Comparison of ENCODE assay signal across 8 mouse cellular contexts in genomic region chr17:8524387-8525165, GRCm38 (mm10). TPM values are rescaled to one million over a fixed set of nuclear protein-coding genes. Genes with fewer than 3 reads are reported as not detected.
A peak's percentile ranks its signal among the peaks of the same experiment; 100 is the strongest.
DNase-seq lines count a peak whose midpoint lies in the region; ATAC-seq and TF ChIP-seq lines count a peak whose summit lies in the region.

No protein-coding gene starts in this region.

- no peaks in the 10 kb centered on the region for H3K36me3 ChIP-seq in C2C12 (ENCODE audit: control insufficient read depth, insufficient read depth)
- no peaks in the 10 kb centered on the region for H3K36me3 ChIP-seq in forebrain, embryonic 12.5 days (replicated peaks)
- H3K36me3 ChIP-seq in heart, embryonic 15.5 days, result no peaks in the 10 kb centered on the region
- H3K36me3 ChIP-seq in liver, embryonic 14.5 days (replicated peaks; ENCODE audit: control insufficient read depth, insufficient read depth, low read depth), result no peaks in the 10 kb centered on the region
- H3K36me3 ChIP-seq in neural tube, embryonic 15.5 days, result no peaks in the 10 kb centered on the region

- peak; percentile 61 for DNase-seq in brain, embryonic 18.5 days (ENCODE audit: low read depth, low spot score)
- peak; percentile 80 to 94 for DNase-seq in kidney, postnatal 25 days
- no peak for DNase-seq in liver, embryonic 14.5 days (ENCODE audit: low read depth in 3 of 3, low spot score in 3 of 3)
- DNase-seq in urinary bladder, adult 2 months (ENCODE audit: low spot score), result peak; percentile 50

- no peaks in the 10 kb centered on the region for H3K79me3 ChIP-seq in C2C12 (ENCODE audit: low read depth)

- no peak overlapping the region for H3K27ac ChIP-seq in forebrain, embryonic 12.5 days
- H3K27ac ChIP-seq in heart, embryonic 15.5 days, result no peak overlapping the region
- no peak overlapping the region for H3K27ac ChIP-seq in liver, embryonic 14.5 days
- H3K27ac ChIP-seq in neural tube, embryonic 15.5 days (replicated peaks), result peak overlapping the region; percentile 63

- peaks cover 23% of the 10 kb centered on the region for H3K4me1 ChIP-seq in forebrain, embryonic 12.5 days
- H3K4me1 ChIP-seq in heart, embryonic 15.5 days (replicated peaks), result peaks cover 24% of the 10 kb centered on the region
- no peaks in the 10 kb centered on the region for H3K4me1 ChIP-seq in liver, embryonic 14.5 days (replicated peaks; ENCODE audit: control insufficient read depth in 2 of 2, insufficient read depth in 2 of 2, low read length in 1 of 2)
- peaks cover 34% of the 10 kb centered on the region for H3K4me1 ChIP-seq in neural tube, embryonic 15.5 days

- peak overlapping the region; percentile 66 for H3K9ac ChIP-seq in forebrain, embryonic 12.5 days
- H3K9ac ChIP-seq in heart, embryonic 15.5 days, result peak overlapping the region; percentile 55
- no peak overlapping the region for H3K9ac ChIP-seq in liver, embryonic 14.5 days (replicated peaks)
- peak overlapping the region; percentile 71 for H3K9ac ChIP-seq in neural tube, embryonic 15.5 days (replicated peaks)

- no peaks in the 10 kb centered on the region for H3K79me2 ChIP-seq in C2C12 (ENCODE audit: control insufficient read depth, insufficient read depth)

- no peak for TF ChIP-seq EP300 in liver, embryonic 14.5 days (IDR thresholded peaks at IDR 0.05; ENCODE audit: low read depth)

- no peaks in the 10 kb centered on the region for H3K9me3 ChIP-seq in forebrain, embryonic 12.5 days
- no peaks in the 10 kb centered on the region for H3K9me3 ChIP-seq in heart, embryonic 15.5 days (replicated peaks)
- H3K9me3 ChIP-seq in liver, embryonic 14.5 days (ENCODE audit: control insufficient read depth, low read length), result no peaks in the 10 kb centered on the region
- H3K9me3 ChIP-seq in neural tube, embryonic 15.5 days (replicated peaks), result no peaks in the 10 kb centered on the region

- peak overlapping the region; percentile 94 for H3K4me2 ChIP-seq in forebrain, embryonic 12.5 days
- H3K4me2 ChIP-seq in heart, embryonic 15.5 days, result peak overlapping the region; percentile 97
- H3K4me2 ChIP-seq in liver, embryonic 14.5 days (ENCODE audit: low read depth), result peak overlapping the region; percentile 42
- H3K4me2 ChIP-seq in neural tube, embryonic 15.5 days, result peak overlapping the region; percentile 97

- H3K27me3 ChIP-seq in C2C12 (ENCODE audit: control insufficient read depth, insufficient read depth, insufficient read length), result no peaks in the 10 kb centered on the region
- H3K27me3 ChIP-seq in forebrain, embryonic 12.5 days, result peaks cover 52% of the 10 kb centered on the region
- peaks cover 64% of the 10 kb centered on the region for H3K27me3 ChIP-seq in heart, embryonic 15.5 days
- peaks cover 31% of the 10 kb centered on the region for H3K27me3 ChIP-seq in liver, embryonic 14.5 days (ENCODE audit: control insufficient read depth, insufficient read depth, low read length)
- H3K27me3 ChIP-seq in neural tube, embryonic 15.5 days (replicated peaks), result peaks cover 25% of the 10 kb centered on the region

- 1% methylated on average over 36 of the region's 45 CpGs for WGBS in forebrain, embryonic 12.5 days
- 1% methylated on average over 41 of the region's 45 CpGs for WGBS in heart, embryonic 15.5 days
- WGBS in liver, embryonic 14.5 days (ENCODE audit: insufficient replicate concordance), result under 1% methylated on average over 38 of the region's 45 CpGs
- WGBS in neural tube, embryonic 15.5 days, result under 1% methylated on average over 41 of the region's 45 CpGs

- peak; percentile 89 for ATAC-seq in forebrain, embryonic 12.5 days (ENCODE audit: low FRiP score)
- peak; percentile 84 for ATAC-seq in heart, embryonic 15.5 days (replicated peaks; ENCODE audit: insufficient number of reproducible peaks, insufficient read depth, low FRiP score, low read depth)
- ATAC-seq in liver, embryonic 14.5 days (ENCODE audit: insufficient read depth), result no peak
- ATAC-seq in neural tube, embryonic 15.5 days (ENCODE audit: low FRiP score), result peak; percentile 93

- peak overlapping the region; percentile 4 for H3ac ChIP-seq in C2C12 (ENCODE audit: control insufficient read depth, insufficient read length, low read depth)

- no peak overlapping the region for H3K4me3 ChIP-seq in C2C12 (ENCODE audit: insufficient read depth, poor library complexity, severe bottlenecking)
- peak overlapping the region; percentile 54 for H3K4me3 ChIP-seq in forebrain, embryonic 12.5 days (replicated peaks)
- H3K4me3 ChIP-seq in heart, embryonic 15.5 days, result peak overlapping the region; percentile 59
- H3K4me3 ChIP-seq in liver, embryonic 14.5 days (ENCODE audit: insufficient read depth in 1 of 2, low read depth in 2 of 2, low read length in 2 of 2), result peak overlapping the region in 1 of 2 experiments; percentile 2; a peak in 2 of 4 replicates
- peak overlapping the region; percentile 55 for H3K4me3 ChIP-seq in neural tube, embryonic 15.5 days (replicated peaks)

- TF ChIP-seq CTCF in C2C12 (IDR thresholded peaks at IDR 0.05; ENCODE audit: control insufficient read depth, insufficient read depth, insufficient read length), result peak; percentile 54
- peak; percentile 23 for TF ChIP-seq CTCF in liver, embryonic 14.5 days (IDR thresholded peaks at IDR 0.05; ENCODE audit: low read depth)

TF ChIP-seq in C2C12, 6 proteins besides CTCF, POLR2A, EP300 and RAD21:
- TF ChIP-seq CEBPB (IDR thresholded peaks at IDR 0.05; ENCODE audit: low read depth) (no peak), MAX (IDR thresholded peaks at IDR 0.05) (no peak), FOSL1 (IDR thresholded peaks at IDR 0.05; ENCODE audit: insufficient read depth, low read length, poor library complexity, severe bottlenecking) (no peak), MYOD1 (IDR thresholded peaks at IDR 0.05; ENCODE audit: control insufficient read depth, insufficient read length, low read depth) (no peak), MYOG (IDR thresholded peaks at IDR 0.05; ENCODE audit: control insufficient read depth, extremely low read depth, insufficient read length) (no peak)

RNA-seq across cellular contexts. Expression of gene Pde10a, which starts 0.6 kb away (rescaled TPM):
- polyA plus RNA-seq in C2C12 (2012; fragmentation: generic; extraction: Trizol), result 0.83 TPM
- polyA plus RNA-seq in forebrain, embryonic 12.5 days (2016; fragmentation: Nextera tagmentation; extraction: Ambion mirVana), result 9.0 and 10.7 TPM in 2 replicates
- polyA plus RNA-seq in heart, embryonic 15.5 days (2015; fragmentation: Nextera tagmentation; extraction: Ambion mirVana), result 1.4 and 2.1 TPM in 2 replicates
- polyA plus RNA-seq in liver, embryonic 14.5 days (2012; rRNA removed), result 0.52 and 0.60 TPM in 2 replicates
- 0.34 and 0.52 TPM in 2 replicates for polyA plus RNA-seq in liver, embryonic 14.5 days (2014; fragmentation: Nextera tagmentation; extraction: Ambion mirVana)
- 10.6 and 12.5 TPM in 2 replicates for polyA plus RNA-seq in neural tube, embryonic 15.5 days (2015; fragmentation: Nextera tagmentation; extraction: Ambion mirVana)
- 1.7 and 2.4 TPM in 2 replicates for polyA plus RNA-seq in urinary bladder, adult 2 months (2012; rRNA removed)

RNA-seq across cellular contexts. Expression of gene Gm17087, which starts 42.2 kb away (rescaled TPM):
- polyA plus RNA-seq in C2C12 (2012; fragmentation: generic; extraction: Trizol), result not detected
- polyA plus RNA-seq in forebrain, embryonic 12.5 days (2016; fragmentation: Nextera tagmentation; extraction: Ambion mirVana), result not detected in 2 replicates
- not detected in 2 replicates for polyA plus RNA-seq in heart, embryonic 15.5 days (2015; fragmentation: Nextera tagmentation; extraction: Ambion mirVana)
- polyA plus RNA-seq in liver, embryonic 14.5 days (2012; rRNA removed), result not detected in 2 replicates
- polyA plus RNA-seq in liver, embryonic 14.5 days (2014; fragmentation: Nextera tagmentation; extraction: Ambion mirVana), result not detected in 2 replicates
- polyA plus RNA-seq in neural tube, embryonic 15.5 days (2015; fragmentation: Nextera tagmentation; extraction: Ambion mirVana), result not detected in 2 replicates
- polyA plus RNA-seq in urinary bladder, adult 2 months (2012; rRNA removed), result not detected in 2 replicates

Comparison
In these comparisons a context has a peak if more than half of its experiments do, and no peak if none do; other contexts are left out.
1. DNase-seq: peak in brain, embryonic 18.5 days (single experiment), kidney, postnatal 25 days (2 of 2) and urinary bladder, adult 2 months (single experiment); none in liver, embryonic 14.5 days (0 of 3).
2. H3K4me2 ChIP-seq: peak in every context shown above with its lines; median percentile 97 in heart, embryonic 15.5 days; 97 in neural tube, embryonic 15.5 days; 94 in forebrain, embryonic 12.5 days; 42 in liver, embryonic 14.5 days.